Mouse (Mus musculus) lung, embryonic 15.5 days (tissue): ENCODE results near the gene Sry. TPM values are rescaled to one million over a fixed set of nuclear protein-coding genes. Genes with fewer than 3 reads are reported as not detected.

Experiments
- ATAC-seq: fragments of 200-750 bp; cut with Nextera tagmentation; 2 replicates; pipeline ENCODE4 v1.8.0; 2017; ENCODE audit warnings: moderate number of reproducible peaks, borderline replicate concordance; ENCODE audit not compliant: low FRiP score, low TSS enrichment; ENCODE audit errors: extremely low read depth
- H3K27ac ChIP-seq: fragments of 300-500 bp; sonication (generic); 2 replicates; pipeline ENCODE4 v1.5.1; 2015; ENCODE audit warnings: moderate library complexity, mild to moderate bottlenecking, inconsistent platforms
- H3K27me3 ChIP-seq: fragments of 300-500 bp; sonication (generic); 2 replicates; pipeline ENCODE4 v1.6.1; 2015; ENCODE audit warnings: inconsistent platforms
- H3K36me3 ChIP-seq: fragments of 300-500 bp; sonication (generic); 2 replicates; pipeline ENCODE4 v1.6.1; 2015; ENCODE audit warnings: inconsistent platforms
- H3K4me1 ChIP-seq: fragments of 300-500 bp; sonication (generic); 2 replicates; pipeline ENCODE4 v1.6.1; 2015; ENCODE audit warnings: inconsistent platforms
- H3K4me2 ChIP-seq: fragments of 300-500 bp; sonication (generic); 2 replicates; pipeline ENCODE4 v1.6.1; 2015; ENCODE audit warnings: inconsistent platforms, mild to moderate bottlenecking, moderate library complexity
- H3K4me3 ChIP-seq: fragments of 300-500 bp; sonication (generic); 2 replicates; pipeline ENCODE4 v1.5.1; 2015; ENCODE audit warnings: mild to moderate bottlenecking, inconsistent platforms
- H3K9ac ChIP-seq: fragments of 300-500 bp; sonication (generic); 2 replicates; pipeline ENCODE4 v1.6.1; 2015; ENCODE audit warnings: inconsistent platforms
- H3K9me3 ChIP-seq: fragments of 300-500 bp; sonication (generic); 2 replicates; pipeline ENCODE4 v1.6.1; 2016; ENCODE audit warnings: inconsistent platforms
- WGBS: fragments of 180-500 bp; shearing (Covaris S2); methylation state at CpG from one replicate; pipeline ENCODE4 v1.1.7; 2015; 5-methylcytosine and 5-hydroxymethylcytosine counted together
- polyA plus RNA-seq: library from polyadenylated mRNA; unstranded; fragments of >200 nt; fragmentation: Nextera tagmentation; extraction: Ambion mirVana; gene quantifications from 2 replicates; pipeline ENCODE4 v1.2.1, GENCODE M21; 2015

Sry gene
- polyA plus RNA-seq = not detected in 2 replicates

GRCm38 (mm10) chrY:2663558-2663957 is at the start of gene Sry:
Gene Sry, minus strand, starts transcription at chrY:2663658.
- H3K27ac ChIP-seq = no peak within 1 kb of the TSS
- no peaks in the 10 kb centered on the region for H3K4me1 ChIP-seq
- H3K4me2 ChIP-seq = no peak within 1 kb of the TSS
- no peak for ATAC-seq
- H3K9me3 ChIP-seq = no peaks in the 10 kb centered on the region
- no peaks in the 10 kb centered on the region for H3K27me3 ChIP-seq
- WGBS = 52% methylated on average over 2 of the region's 2 CpGs
- H3K9ac ChIP-seq = no peak within 1 kb of the TSS
- no peaks in the 10 kb centered on the region for H3K36me3 ChIP-seq
- no peak within 1 kb of the TSS for H3K4me3 ChIP-seq

Other genes with a start within 250 kb of the Sry start
- gene H2al2c, start 64.6 kb downstream of the Sry start, polyA plus RNA-seq = not detected in 2 replicates
- not detected in 2 replicates for gene H2al2b, start 57.0 kb upstream of the Sry start, polyA plus RNA-seq
- not detected in 2 replicates for gene Gm4064, start 132.5 kb upstream of the Sry start, polyA plus RNA-seq
- not detected in 2 replicates for gene Rbmy, start 167.0 kb upstream of the Sry start, polyA plus RNA-seq
- not detected in 2 replicates for gene Gm10256, start 167.0 kb upstream of the Sry start, polyA plus RNA-seq
- gene Gm10352, start 237.3 kb upstream of the Sry start, polyA plus RNA-seq = not detected in 2 replicates